Mouse (Mus musculus) small intestine, adult 2 months (tissue): ENCODE data around the gene Lancl3. TPM values are rescaled to one million over a fixed set of nuclear protein-coding genes. Genes with fewer than 3 reads are reported as not detected.
"Not testable (repeated sequence)": the region's sequence is repeated elsewhere in the genome, so short reads cannot be mapped to it uniquely, and the experiment has no call there.

Source experiments
- H3K27ac ChIP-seq: fragments of 200-500 bp; 2 replicates; pipeline ENCODE4 v1.5.1; 2012; ENCODE audit warnings: low read depth, low read length, control low read depth, inconsistent platforms; ENCODE audit not compliant: insufficient read depth
- H3K27me3 ChIP-seq: fragments of 200-500 bp; 2 replicates; pipeline ENCODE4 v1.6.1; 2012; ENCODE audit warnings: mild to moderate bottlenecking, moderate library complexity, low read length, inconsistent platforms; ENCODE audit not compliant: control insufficient read depth, insufficient read depth
- H3K36me3 ChIP-seq: fragments of 200-500 bp; 2 replicates; pipeline ENCODE4 v1.6.1; 2012; ENCODE audit warnings: mild to moderate bottlenecking, low read length, control low read depth, inconsistent platforms; ENCODE audit not compliant: control insufficient read depth, insufficient read depth
- H3K4me1 ChIP-seq: fragments of 200-500 bp; 2 replicates; pipeline ENCODE4 v1.6.1; 2012; ENCODE audit warnings: low read length, inconsistent platforms, mixed read lengths; ENCODE audit not compliant: control insufficient read depth, insufficient read depth, insufficient read length
- H3K4me3 ChIP-seq: fragments of 200-500 bp; 2 replicates; pipeline ENCODE4 v1.5.1; 2012; ENCODE audit warnings: low read depth, mild to moderate bottlenecking, control low read depth, inconsistent platforms, low read length, moderate library complexity
- CTCF ChIP-seq: fragments of 200-500 bp; IDR thresholded peaks from 2 replicates; pipeline ENCODE4 v1.5.1; 2012; ENCODE audit warnings: low read depth, mild to moderate bottlenecking, control low read depth, inconsistent platforms, low read length, moderate library complexity, mixed read lengths; ENCODE audit not compliant: insufficient replicate concordance, insufficient read length; ENCODE audit errors: extremely low read depth
- POLR2A ChIP-seq: fragments of 200-500 bp; IDR thresholded peaks from 2 replicates; pipeline ENCODE4 v1.6.1; 2012; ENCODE audit warnings: low read depth, mild to moderate bottlenecking, control low read depth, inconsistent platforms, low read length, moderate library complexity
- WGBS: fragments of 180-500 bp; shearing (Covaris S2); methylation state at CpG from one replicate; pipeline ENCODE4 v1.1.7; 2018; 5-methylcytosine and 5-hydroxymethylcytosine counted together
- polyA plus RNA-seq: library from polyadenylated mRNA; depleted of rRNA; stranded (reverse); fragments of >200 nt; gene quantifications from 2 replicates; pipeline ENCODE4 v1.2.3, GENCODE M21; 2012; rRNA removed

Lancl3 gene
- polyA plus RNA-seq, 1 experiment, result 0.16 TPM

GRCm38 (mm10) chrX:9298413-9298864 is 98.7 kb downstream of the Lancl3 start:
- Histone ChIP-seq H3K36me3 (no peaks in the 10 kb centered on the region), H3K4me3 (no peak overlapping the region), H3K27me3 (no peaks in the 10 kb centered on the region), H3K4me1 (no peaks in the 10 kb centered on the region), H3K27ac (no peak overlapping the region)
- WGBS, result 86% methylated on average over 5 of the region's 5 CpGs
- no peak for TF ChIP-seq POLR2A
- no peak for TF ChIP-seq CTCF

- no peak for TF ChIP-seq POLR2A
- no peaks in the 10 kb centered on the region for H3K4me1 ChIP-seq
- 81% methylated on average over 5 of the region's 5 CpGs for WGBS
- no peaks in the 10 kb centered on the region for H3K27me3 ChIP-seq
- H3K4me3 ChIP-seq, result no peak overlapping the region
- no peak overlapping the region for H3K27ac ChIP-seq
- no peaks in the 10 kb centered on the region for H3K36me3 ChIP-seq
These were observed 103.1 kb downstream of the Lancl3 start for GRCm38 (mm10) chrX:9302791-9303190.

- no peaks in the 10 kb centered on the region for H3K4me1 ChIP-seq
- WGBS, result 59% methylated on average over 1 of the region's 1 CpGs
- H3K4me3 ChIP-seq, result no peak overlapping the region
- no peak overlapping the region for H3K27ac ChIP-seq
- H3K27me3 ChIP-seq, result no peaks in the 10 kb centered on the region
- no peaks in the 10 kb centered on the region for H3K36me3 ChIP-seq
- TF ChIP-seq CTCF (no peak), POLR2A (no peak)
These were observed 103.8 kb downstream of the Lancl3 start for GRCm38 (mm10) chrX:9303455-9303854.

GRCm38 (mm10) chrX:9316457-9316856 is 116.8 kb downstream of the Lancl3 start:
- not testable (repeated sequence) for H3K36me3 ChIP-seq, H3K4me3 ChIP-seq, H3K27me3 ChIP-seq, H3K27ac ChIP-seq, H3K4me1 ChIP-seq

Other genes starting within 250 kb of the Lancl3 start
- gene Fthl17b, start 236.9 kb upstream of the Lancl3 start, polyA plus RNA-seq, result not detected in 2 replicates
- not detected in 2 replicates for gene Fthl17c, start 223.3 kb upstream of the Lancl3 start, polyA plus RNA-seq
- not detected in 2 replicates for gene Fthl17d, start 213.1 kb upstream of the Lancl3 start, polyA plus RNA-seq
- not detected in 2 replicates for gene Fthl17e, start 166.4 kb upstream of the Lancl3 start, polyA plus RNA-seq
- not detected in 2 replicates for gene Fthl17f, start 136.9 kb upstream of the Lancl3 start, polyA plus RNA-seq
- gene 4930402K13Rik, start 95.3 kb upstream of the Lancl3 start, polyA plus RNA-seq, result not detected in 2 replicates
- gene Gm14862, start 57.0 kb downstream of the Lancl3 start, polyA plus RNA-seq, result not detected in 2 replicates
- 3.7 and 10.1 TPM in 2 replicates for gene Xk, start 72.9 kb downstream of the Lancl3 start, polyA plus RNA-seq
- gene H2al1m, start 83.9 kb downstream of the Lancl3 start, polyA plus RNA-seq, result 0.24 and 2.2 TPM in 2 replicates
- not detected in 2 replicates for gene H2al1k, start 150.7 kb downstream of the Lancl3 start, polyA plus RNA-seq